In the genomic region with DNA sequence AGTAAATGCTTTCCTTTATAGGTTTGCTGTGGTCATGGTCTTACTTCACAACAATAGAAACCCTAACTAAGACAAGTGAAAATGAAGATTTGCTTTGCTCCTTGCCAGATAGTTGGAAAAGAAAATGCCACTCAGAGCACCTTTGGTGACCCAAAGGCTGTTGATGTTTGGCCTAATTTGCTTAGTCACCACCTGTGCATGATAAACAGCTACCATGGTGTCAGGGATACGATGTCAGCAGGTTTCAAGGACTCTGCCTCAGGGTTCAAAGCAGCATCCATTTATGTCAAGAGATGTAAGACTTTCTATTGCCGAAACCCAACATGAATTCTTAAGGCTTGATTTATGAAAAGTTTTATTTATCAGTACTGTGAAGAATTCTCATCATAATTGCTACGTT, we compare ENCODE assay signal across 31 mouse cellular contexts. TPM values are rescaled to one million over a fixed set of nuclear protein-coding genes. Genes with fewer than 3 reads are reported as not detected.
A peak's percentile ranks its signal among the peaks of the same experiment; 100 is the strongest.
DNase-seq lines count a peak whose midpoint lies in the region; ATAC-seq lines count a peak whose summit lies in the region.
"Had no signal": no experiment of that assay in that cellular context is flagged by ENCODE, and none has a peak within 500 bp of the region (broad histone marks: within the 10 kb centered on the region; RNA-seq: fewer than 3 reads in every experiment).

No protein-coding gene starts in this region.

- no peaks in the 10 kb centered on the region for H3K9me3 ChIP-seq in liver, embryonic 11.5 days (ENCODE audit: control insufficient read depth, low read length)
- no peaks in the 10 kb centered on the region for H3K9me3 ChIP-seq in liver, embryonic 12.5 days (replicated peaks)
- no peaks in the 10 kb centered on the region for H3K9me3 ChIP-seq in liver, embryonic 15.5 days (replicated peaks)
- H3K9me3 ChIP-seq: embryonic facial prominence, embryonic 10.5 days; embryonic facial prominence, embryonic 13.5 days; forebrain, embryonic 10.5 days; forebrain, embryonic 13.5 days; heart, embryonic 13.5 days; hindbrain, embryonic 15.5 days had no signal

- peak; percentile 13 for DNase-seq in liver
- no peak for DNase-seq in liver, embryonic 11.5 days (ENCODE audit: low spot score)
- no peak for DNase-seq in natural killer cell, adult 2 months (ENCODE audit: low spot score in 2 of 2)
- DNase-seq in thymus, postnatal 14 days = no peak
- DNase-seq: adrenal gland, adult 2 months; adrenal gland, postnatal 14 days; B cell, adult 2 months; cerebellum, adult 11-12 months; cerebellum, adult 8-10 months; cerebellum, postnatal 10 days; cerebellum, postnatal 36 days; embryo, embryonic 11 days; gastrocnemius, postnatal 14 days; heart, adult 11 months; heart, postnatal 14 days; heart, postnatal 4 days had no signal

- H3K4me2 ChIP-seq in liver, embryonic 11.5 days = no peak overlapping the region
- H3K4me2 ChIP-seq in liver, embryonic 12.5 days = no peak overlapping the region
- H3K4me2 ChIP-seq in liver, embryonic 15.5 days = no peak overlapping the region
- H3K4me2 ChIP-seq: embryonic facial prominence, embryonic 13.5 days; forebrain, embryonic 13.5 days; heart, embryonic 13.5 days; hindbrain, embryonic 15.5 days had no signal

- peaks cover 21% of the 10 kb centered on the region for H3K36me3 ChIP-seq in liver, embryonic 11.5 days (ENCODE audit: control insufficient read depth, insufficient read depth, low read length)
- H3K36me3 ChIP-seq in liver, embryonic 12.5 days = peaks cover 55% of the 10 kb centered on the region
- peaks cover 40% of the 10 kb centered on the region for H3K36me3 ChIP-seq in liver, embryonic 15.5 days (replicated peaks)

- ATAC-seq in liver, embryonic 11.5 days (replicated peaks; ENCODE audit: low FRiP score) = no peak
- ATAC-seq in liver, embryonic 12.5 days = peak; percentile 79; the same call in 1 of the 2 replicates
- peak; percentile 69; the same call in 1 of the 2 replicates for ATAC-seq in liver, embryonic 15.5 days (ENCODE audit: insufficient read depth)
- ATAC-seq in inflammation-experienced regulatory T-cells, adult 6 months = no peak
- ATAC-seq: forebrain, embryonic 13.5 days; forebrain, embryonic 16.5 days had no signal

- H3K9ac ChIP-seq in liver, embryonic 11.5 days (ENCODE audit: low read depth, low read length) = no peak overlapping the region
- H3K9ac ChIP-seq in liver, embryonic 12.5 days = no peak overlapping the region
- H3K9ac ChIP-seq in liver, embryonic 15.5 days = no peak overlapping the region
- H3K9ac ChIP-seq: embryonic facial prominence, embryonic 13.5 days; forebrain, embryonic 13.5 days; heart, embryonic 13.5 days; hindbrain, embryonic 15.5 days had no signal

- WGBS in liver, embryonic 11.5 days = 81% methylated on average over 3 of the region's 3 CpGs
- 80% methylated on average over 3 of the region's 3 CpGs for WGBS in liver, embryonic 12.5 days (ENCODE audit: insufficient replicate concordance)
- WGBS in liver, embryonic 15.5 days (ENCODE audit: insufficient replicate concordance) = 70% methylated on average over 3 of the region's 3 CpGs

- H3K27me3 ChIP-seq in liver, embryonic 11.5 days (replicated peaks; ENCODE audit: control insufficient read depth, insufficient read depth, low read length) = no peaks in the 10 kb centered on the region
- H3K27me3 ChIP-seq in liver, embryonic 12.5 days (replicated peaks) = no peaks in the 10 kb centered on the region
- H3K27me3 ChIP-seq in liver, embryonic 15.5 days = no peaks in the 10 kb centered on the region
- H3K27me3 ChIP-seq: CH12.LX; embryonic facial prominence, embryonic 13.5 days; forebrain, embryonic 13.5 days; heart, embryonic 13.5 days; hindbrain, embryonic 15.5 days had no signal

- H3K4me3 ChIP-seq in liver, embryonic 11.5 days (ENCODE audit: low read depth, low read length) = no peak overlapping the region
- no peak overlapping the region for H3K4me3 ChIP-seq in liver, embryonic 12.5 days
- H3K4me3 ChIP-seq in liver, embryonic 15.5 days (replicated peaks) = no peak overlapping the region
- H3K4me3 ChIP-seq: embryonic facial prominence, embryonic 10.5 days; embryonic facial prominence, embryonic 13.5 days; forebrain, embryonic 10.5 days; forebrain, embryonic 13.5 days; heart, embryonic 13.5 days; hindbrain, embryonic 15.5 days had no signal

- H3K4me1 ChIP-seq in liver, embryonic 11.5 days (replicated peaks; ENCODE audit: control insufficient read depth, insufficient read depth, low read length) = no peaks in the 10 kb centered on the region
- peaks cover 6% of the 10 kb centered on the region; the same call in 1 of the 2 replicates for H3K4me1 ChIP-seq in liver, embryonic 12.5 days
- H3K4me1 ChIP-seq in liver, embryonic 15.5 days (replicated peaks) = no peaks in the 10 kb centered on the region
- H3K4me1 ChIP-seq: embryonic facial prominence, embryonic 10.5 days; embryonic facial prominence, embryonic 13.5 days; forebrain, embryonic 10.5 days; forebrain, embryonic 13.5 days; heart, embryonic 13.5 days; hindbrain, embryonic 15.5 days had no signal

- H3K27ac ChIP-seq in liver, embryonic 11.5 days (ENCODE audit: low read depth, low read length) = no peak overlapping the region
- no peak overlapping the region for H3K27ac ChIP-seq in liver, embryonic 12.5 days
- H3K27ac ChIP-seq in liver, embryonic 15.5 days (replicated peaks) = no peak overlapping the region
- H3K27ac ChIP-seq: embryonic facial prominence, embryonic 10.5 days; embryonic facial prominence, embryonic 13.5 days; forebrain, embryonic 10.5 days; forebrain, embryonic 13.5 days; heart, embryonic 13.5 days; hindbrain, embryonic 15.5 days had no signal

RNA-seq across cellular contexts. Expression of gene Eci3, which starts 13.8 kb away (rescaled TPM):
- 0.32 and 0.37 TPM in 2 replicates for polyA plus RNA-seq in liver, embryonic 11.5 days (2014; fragmentation: Nextera tagmentation; extraction: Ambion mirVana)
- polyA plus RNA-seq in liver, embryonic 12.5 days (2016; fragmentation: Nextera tagmentation; extraction: Ambion mirVana) = 0.17 TPM in 1 of 2 replicates, not detected in the other
- not detected in 2 replicates for polyA plus RNA-seq in liver, embryonic 15.5 days (2015; fragmentation: Nextera tagmentation; extraction: Ambion mirVana)
- under 1 TPM in 1 of 3 experiments, not detected in 2; 0.78 TPM for polyA plus RNA-seq in inflammation-experienced regulatory T-cells, adult 6 months (2017; shearing (Covaris generic))
- polyA plus RNA-seq: cortical plate, adult 2 months; forebrain, embryonic 13.5 days had no signal

RNA-seq across cellular contexts. Expression of gene Eci2, which starts 49.5 kb away (rescaled TPM):
- polyA plus RNA-seq in liver, embryonic 11.5 days (2014; fragmentation: Nextera tagmentation; extraction: Ambion mirVana) = 85.9 and 93.9 TPM in 2 replicates
- polyA plus RNA-seq in liver, embryonic 12.5 days (2016; fragmentation: Nextera tagmentation; extraction: Ambion mirVana) = 54.9 and 55.3 TPM in 2 replicates
- polyA plus RNA-seq in liver, embryonic 15.5 days (2015; fragmentation: Nextera tagmentation; extraction: Ambion mirVana) = 44.1 and 46.1 TPM in 2 replicates
- 100 to 1,000 TPM in 1 of 3 experiments, 10 to 100 TPM in 2; 89.0 to 105 (median 99.2) TPM for polyA plus RNA-seq in inflammation-experienced regulatory T-cells, adult 6 months (2017; shearing (Covaris generic))

RNA-seq across cellular contexts. Expression of gene 4933417A18Rik, which starts 53.2 kb away (rescaled TPM):
- polyA plus RNA-seq in liver, embryonic 11.5 days (2014; fragmentation: Nextera tagmentation; extraction: Ambion mirVana) = not detected in 2 replicates
- not detected in 2 replicates for polyA plus RNA-seq in liver, embryonic 12.5 days (2016; fragmentation: Nextera tagmentation; extraction: Ambion mirVana)
- not detected in 2 replicates for polyA plus RNA-seq in liver, embryonic 15.5 days (2015; fragmentation: Nextera tagmentation; extraction: Ambion mirVana)
- polyA plus RNA-seq in inflammation-experienced regulatory T-cells, adult 6 months (2017; shearing (Covaris generic)) = not detected
- polyA plus RNA-seq: adrenal gland, adult 2 months; brain, embryonic 14.5 days; cortical plate, adult 2 months; embryonic facial prominence, embryonic 10.5 days; embryonic facial prominence, embryonic 13.5 days; forebrain, embryonic 10.5 days; forebrain, embryonic 13.5 days; forebrain, embryonic 16.5 days; heart, embryonic 13.5 days; heart, embryonic 16.5 days; hindbrain, embryonic 11.5 days; hindbrain, embryonic 15.5 days had no signal

RNA-seq across cellular contexts. Expression of gene Fam217a, which starts 53.3 kb away (rescaled TPM):
- polyA plus RNA-seq in liver, embryonic 11.5 days (2014; fragmentation: Nextera tagmentation; extraction: Ambion mirVana) = 0.79 and 1.1 TPM in 2 replicates
- polyA plus RNA-seq in liver, embryonic 12.5 days (2016; fragmentation: Nextera tagmentation; extraction: Ambion mirVana) = 0.51 and 0.66 TPM in 2 replicates
- polyA plus RNA-seq in liver, embryonic 15.5 days (2015; fragmentation: Nextera tagmentation; extraction: Ambion mirVana) = 0.10 and 0.16 TPM in 2 replicates
- not detected for polyA plus RNA-seq in inflammation-experienced regulatory T-cells, adult 6 months (2017; shearing (Covaris generic))

Comparison
In these comparisons a context has a peak if more than half of its experiments do, and no peak if none do; other contexts are left out.
1. ATAC-seq: peak in liver, embryonic 12.5 days (single experiment) and liver, embryonic 15.5 days (single experiment); none in liver, embryonic 11.5 days (single experiment) and inflammation-experienced regulatory T-cells, adult 6 months (single experiment).